Mouse (Mus musculus): ENCODE results near the gene Ppm1d. TPM values are rescaled to one million over a fixed set of nuclear protein-coding genes. Genes with fewer than 3 reads are reported as not detected.
A peak's percentile ranks its signal among the peaks of the same experiment; 100 is the strongest.

The Ppm1d gene
- total RNA-seq (2015; ENCODE audit: low replicate concordance) (96.6 and 112 TPM in 2 replicates), total RNA-seq (2017; ENCODE audit: low replicate concordance) (62.0 and 77.3 TPM in 2 replicates)

- peak; percentile 84 for ATAC-seq (replicated peaks; ENCODE audit: low FRiP score, poor library complexity, severe bottlenecking)
Observed at GRCm38 (mm10) chr11:85310713-85311574, at the start of gene Ppm1d. Ppm1d (plus strand) TSS chr11:85311244.

DNA sequence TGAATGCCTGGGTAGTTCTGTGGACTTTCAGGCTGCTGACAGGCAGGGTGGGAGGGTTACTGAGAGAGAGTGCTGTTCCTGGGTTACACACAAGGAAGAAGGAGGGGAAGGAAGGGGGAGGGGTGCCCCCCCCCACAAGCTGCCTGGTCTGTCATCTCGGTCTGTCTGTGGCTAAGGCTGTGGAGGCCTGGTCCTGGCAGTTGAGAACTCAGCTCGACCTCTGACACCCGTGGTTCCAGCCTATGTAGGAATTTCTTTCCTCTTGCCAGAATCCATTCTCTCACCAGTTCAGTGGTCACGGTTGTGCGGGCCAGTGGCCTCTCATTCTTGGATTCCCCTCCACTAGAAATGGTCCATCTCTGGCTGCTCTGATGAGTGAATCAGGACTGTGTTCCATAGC lies 46.4 kb upstream of the Ppm1d start:
- no peak for ATAC-seq (replicated peaks; ENCODE audit: low FRiP score, poor library complexity, severe bottlenecking)

- ATAC-seq (replicated peaks; ENCODE audit: low FRiP score, poor library complexity, severe bottlenecking): no peak
Observed at GRCm38 (mm10) chr11:85267393-85267792, 43.7 kb upstream of the Ppm1d start.

- ATAC-seq (replicated peaks; ENCODE audit: low FRiP score, poor library complexity, severe bottlenecking): peak; percentile 80
Observed at GRCm38 (mm10) chr11:85270631-85271030, 40.4 kb upstream of the Ppm1d start.

- no peak for ATAC-seq (replicated peaks; ENCODE audit: low FRiP score, poor library complexity, severe bottlenecking)
Observed at GRCm38 (mm10) chr11:85273299-85273698, 37.7 kb upstream of the Ppm1d start.

DNA sequence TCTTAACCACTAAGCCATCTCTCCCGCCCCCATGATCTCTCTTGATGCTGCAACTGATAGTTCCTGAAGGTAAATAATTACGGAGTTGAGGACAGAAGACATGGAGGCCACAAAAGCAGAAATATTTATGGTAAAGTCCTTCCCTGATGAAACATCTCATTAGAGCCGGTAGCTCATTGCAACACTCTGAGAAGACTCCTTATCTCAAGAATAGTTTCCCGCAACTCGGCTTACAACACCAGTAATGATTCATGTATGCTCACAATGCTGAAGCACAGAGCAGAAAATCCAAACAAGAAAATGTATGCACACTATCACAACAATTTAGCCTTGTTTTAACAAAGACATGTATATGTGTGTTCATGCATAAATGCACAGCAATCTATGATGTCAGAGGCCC lies 35.9 kb upstream of the Ppm1d start:
- ATAC-seq (replicated peaks; ENCODE audit: low FRiP score, poor library complexity, severe bottlenecking): no peak

GRCm38 (mm10) chr11:85277609-85278008 lies 33.4 kb upstream of the Ppm1d start:
- ATAC-seq (replicated peaks; ENCODE audit: low FRiP score, poor library complexity, severe bottlenecking): no peak

DNA sequence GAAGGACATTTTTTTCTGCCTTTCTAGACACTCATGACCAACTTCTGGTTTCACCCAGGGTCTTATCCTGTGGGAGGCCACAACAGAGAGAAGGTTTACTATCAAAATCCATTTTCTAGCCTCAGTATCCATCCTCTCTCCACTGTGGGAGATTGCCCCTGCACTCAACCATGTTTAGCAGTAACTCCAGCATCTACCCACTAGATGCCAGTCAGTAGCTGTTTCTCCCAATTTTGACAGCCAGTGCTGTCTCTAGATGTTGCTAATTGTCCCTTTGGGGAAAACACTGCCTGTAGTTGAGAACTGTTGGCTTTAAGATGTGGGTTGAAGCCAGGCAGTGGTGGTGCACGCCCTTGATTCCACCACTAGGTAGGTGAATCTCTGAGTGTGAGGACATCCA lies 32.9 kb upstream of the Ppm1d start:
- ATAC-seq (replicated peaks; ENCODE audit: low FRiP score, poor library complexity, severe bottlenecking): no peak

DNA sequence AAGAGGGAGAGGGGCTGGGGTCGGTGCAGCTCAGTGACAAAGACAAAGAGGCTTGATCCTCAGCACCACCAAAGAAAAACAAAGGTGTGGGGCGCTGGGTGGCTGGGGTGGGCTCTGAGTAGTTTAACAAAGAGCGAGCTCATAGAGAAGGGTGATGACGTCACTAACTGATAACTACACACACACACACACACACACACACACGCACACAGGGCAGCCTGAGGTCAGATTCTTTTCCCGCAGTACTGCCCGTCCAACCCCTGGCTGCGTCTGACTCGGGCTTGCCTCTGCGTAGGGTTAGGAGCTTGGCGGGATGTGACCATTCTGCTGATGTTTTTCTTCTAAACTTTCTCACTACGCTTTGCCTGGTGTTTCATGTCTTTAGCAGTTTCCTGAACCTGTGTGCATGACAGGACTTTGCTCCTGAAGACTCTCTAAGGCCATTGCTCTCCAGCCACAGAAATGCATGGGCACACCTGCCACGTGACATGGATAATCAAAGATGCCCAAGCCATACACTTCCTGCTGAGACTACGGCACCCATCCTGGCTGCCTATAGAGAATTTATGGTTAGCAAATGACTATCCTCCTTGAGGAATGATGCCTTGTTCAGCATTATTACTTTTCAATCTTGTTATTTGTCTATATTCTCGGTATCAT lies 29.7 kb upstream of the Ppm1d start:
- no peak for ATAC-seq (replicated peaks; ENCODE audit: low FRiP score, poor library complexity, severe bottlenecking)

DNA sequence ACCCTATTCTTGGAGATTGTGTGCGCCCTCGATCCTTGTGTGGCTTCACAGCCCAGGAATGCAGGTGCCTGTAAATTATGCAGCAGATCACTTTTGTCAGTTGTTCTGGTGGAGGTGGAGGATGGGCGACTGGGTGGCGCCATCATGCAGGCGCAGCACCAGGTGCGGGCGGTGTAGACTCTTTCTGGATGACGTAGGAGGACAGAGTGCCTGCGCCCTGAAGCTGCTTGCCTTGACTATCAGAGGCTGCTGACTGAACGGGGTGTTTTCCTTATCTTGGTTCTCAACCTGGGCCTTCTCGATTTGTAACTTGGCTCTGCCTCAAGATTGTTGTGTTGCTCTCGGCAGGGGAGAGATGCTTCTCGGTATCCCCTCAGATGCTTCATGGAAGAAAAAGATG lies 13.1 kb upstream of the Ppm1d start:
- ATAC-seq (replicated peaks; ENCODE audit: low FRiP score, poor library complexity, severe bottlenecking): peak; percentile 98

DNA sequence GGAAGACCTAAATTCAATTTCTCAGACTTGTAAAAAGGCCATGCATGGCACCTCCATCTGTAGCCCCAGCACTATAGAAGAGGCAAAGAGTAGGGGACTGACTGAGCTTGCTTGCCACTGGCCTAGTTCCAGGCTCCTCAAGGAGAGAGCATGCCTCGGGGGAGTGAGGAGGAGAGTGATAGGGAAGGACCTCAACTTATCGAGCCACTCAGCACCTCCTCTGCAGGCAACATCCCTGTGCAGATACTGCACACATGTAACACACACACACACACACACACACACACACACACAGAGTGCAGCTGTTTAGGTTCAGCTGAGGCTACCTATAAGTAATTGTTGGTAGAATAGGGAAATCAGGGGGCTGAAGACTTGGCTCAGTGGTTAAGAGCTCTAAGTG lies 11.2 kb upstream of the Ppm1d start:
- ATAC-seq (replicated peaks; ENCODE audit: low FRiP score, poor library complexity, severe bottlenecking): no peak

GRCm38 (mm10) chr11:85301161-85301560 lies 9.9 kb upstream of the Ppm1d start:
- no peak for ATAC-seq (replicated peaks; ENCODE audit: low FRiP score, poor library complexity, severe bottlenecking)

- no peak for ATAC-seq (replicated peaks; ENCODE audit: low FRiP score, poor library complexity, severe bottlenecking)
Observed at GRCm38 (mm10) chr11:85301836-85302235, 9.2 kb upstream of the Ppm1d start.

DNA sequence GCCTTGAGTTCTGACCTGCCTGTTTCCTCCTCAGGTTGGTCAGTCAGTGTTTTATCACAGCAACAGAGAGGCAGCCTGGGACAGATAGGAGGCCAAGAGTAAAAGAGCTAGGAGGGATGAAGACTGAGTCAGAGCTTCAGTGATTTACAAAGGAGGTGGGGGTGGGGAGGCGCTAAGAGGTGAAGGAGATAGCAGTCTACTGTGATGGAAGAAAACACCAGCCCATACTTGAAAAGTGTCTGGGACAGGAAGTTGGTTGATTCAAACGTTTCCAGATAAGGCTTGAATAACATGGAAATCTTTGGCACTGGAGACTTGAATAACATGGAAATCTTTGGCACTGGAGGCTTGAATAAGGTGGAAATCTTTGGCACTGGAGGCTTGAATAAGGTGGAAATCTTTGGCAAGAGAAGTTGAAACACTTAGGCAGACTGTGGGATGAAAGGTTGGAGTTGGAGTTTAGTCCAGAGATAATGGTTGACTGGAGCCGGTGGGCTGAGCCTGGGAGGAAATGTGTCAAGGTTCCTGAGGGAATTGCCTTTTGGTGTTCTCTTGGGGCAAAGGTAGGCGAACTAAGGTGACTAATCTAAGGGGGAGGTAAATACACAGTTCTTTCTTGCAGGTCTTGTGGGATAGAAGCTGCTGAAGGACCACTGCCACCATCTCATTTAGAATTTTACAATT lies 4.3 kb upstream of the Ppm1d start:
- no peak for ATAC-seq (replicated peaks; ENCODE audit: low FRiP score, poor library complexity, severe bottlenecking)

GRCm38 (mm10) chr11:85308799-85309198 lies 2.2 kb upstream of the Ppm1d start:
- ATAC-seq (replicated peaks; ENCODE audit: low FRiP score, poor library complexity, severe bottlenecking): no peak

GRCm38 (mm10) chr11:85310407-85310712 lies 684 bp upstream of the Ppm1d start:
- peak; percentile 6; the same call in 1 of the 2 replicates for ATAC-seq (replicated peaks; ENCODE audit: low FRiP score, poor library complexity, severe bottlenecking)

GRCm38 (mm10) chr11:85311645-85312490 lies 824 bp downstream of the Ppm1d start:
- ATAC-seq (replicated peaks; ENCODE audit: low FRiP score, poor library complexity, severe bottlenecking): peak; percentile 50

DNA sequence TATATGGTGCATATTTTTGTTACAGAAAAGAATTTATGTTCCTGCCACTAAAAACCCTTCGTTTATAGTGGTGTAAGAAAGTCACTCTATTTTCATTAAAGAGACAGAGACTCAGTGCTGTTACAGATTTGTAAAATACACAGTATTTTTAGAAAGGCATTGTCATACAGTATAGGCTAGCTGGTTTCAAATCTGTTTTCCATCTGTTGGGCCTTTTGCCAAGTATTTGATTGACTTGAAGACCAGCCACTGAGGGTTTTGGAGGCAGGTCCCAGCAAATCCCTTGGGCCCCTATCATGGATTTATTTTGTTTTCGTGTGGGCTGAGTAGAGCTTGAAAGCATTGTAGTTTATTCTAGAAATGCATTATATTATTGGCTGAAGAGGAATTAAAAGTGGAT lies 1.8 kb downstream of the Ppm1d start:
- ATAC-seq (replicated peaks; ENCODE audit: low FRiP score, poor library complexity, severe bottlenecking): no peak

DNA sequence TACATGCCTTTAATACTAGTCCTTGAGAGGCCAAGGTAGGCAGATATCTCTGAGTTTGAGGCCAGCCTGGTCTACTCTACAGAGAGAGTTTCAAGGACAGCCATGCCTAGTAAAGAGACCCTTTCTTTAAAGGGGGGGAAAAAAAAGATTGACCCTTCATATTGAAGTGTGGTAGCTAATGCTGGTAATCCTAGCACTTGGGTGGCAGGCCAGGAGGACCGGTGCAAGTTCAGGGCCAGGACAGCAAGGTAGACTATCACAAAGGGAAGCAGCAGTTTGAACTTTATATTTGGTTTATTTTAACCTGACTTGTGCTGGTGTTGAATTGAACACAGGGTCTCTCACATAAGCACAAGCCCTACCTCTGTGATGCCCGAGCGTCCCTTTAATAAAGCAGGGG lies 2.3 kb downstream of the Ppm1d start:
- no peak for ATAC-seq (replicated peaks; ENCODE audit: low FRiP score, poor library complexity, severe bottlenecking)
